Mouse (Mus musculus) granulocyte monocyte progenitor cell, adult 5-6 weeks (primary cell): ENCODE results near the gene Hsd3b4. TPM values are rescaled to one million over a fixed set of nuclear protein-coding genes. Genes with fewer than 3 reads are reported as not detected.
A peak's percentile ranks its signal among the peaks of the same experiment; 100 is the strongest.
"Not testable (repeated sequence)": the region's sequence is repeated elsewhere in the genome, so short reads cannot be mapped to it uniquely, and the experiment has no call there.

ENCODE experiments used
- ATAC-seq: replicated peaks from 2 replicates; pipeline ENCODE4 v1.8.0; 2016; ENCODE audit warnings: mild to moderate bottlenecking, moderate TSS enrichment, inconsistent platforms; ENCODE audit not compliant: poor library complexity, severe bottlenecking
- total RNA-seq, 2 experiments: library from RNA; stranded (forward) in 1 of 2; stranded (reverse) in 1 of 2; fragments of 200-712, 200-1000 nt in 1 of 2; fragments of >200 nt in 1 of 2; fragmentation: Nextera tagmentation in 1 of 2; gene quantifications; 2 replicates each; pipeline ENCODE4 v1.2.3; 2014 to 2017

Gene Hsd3b4
- total RNA-seq (2014; fragmentation: Nextera tagmentation) (not detected in 2 replicates), total RNA-seq (2017) (not detected in 2 replicates)

DNA sequence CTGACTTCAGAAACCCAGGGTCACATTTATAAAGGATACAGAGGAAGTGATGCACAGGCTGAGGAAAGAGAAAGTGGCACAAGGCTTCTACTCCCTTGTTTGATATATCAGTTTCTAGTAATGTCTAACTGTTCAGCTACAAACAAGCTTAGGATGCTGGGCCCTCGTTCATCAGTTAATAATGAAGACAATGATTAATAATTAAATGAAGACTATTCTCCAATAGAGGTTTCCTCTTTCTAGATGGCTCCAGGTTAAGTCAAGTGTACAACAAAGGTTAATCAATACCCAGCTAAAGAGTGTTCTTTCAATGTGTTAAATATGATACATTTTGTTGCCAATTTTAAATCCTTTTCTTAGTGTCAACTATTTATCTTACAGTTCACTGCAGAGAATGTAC lies at the start of gene Hsd3b4:
Hsd3b4 (minus strand) TSS at position 101 of the 400 bp plus-strand sequence.
- ATAC-seq, result not testable (repeated sequence)

DNA sequence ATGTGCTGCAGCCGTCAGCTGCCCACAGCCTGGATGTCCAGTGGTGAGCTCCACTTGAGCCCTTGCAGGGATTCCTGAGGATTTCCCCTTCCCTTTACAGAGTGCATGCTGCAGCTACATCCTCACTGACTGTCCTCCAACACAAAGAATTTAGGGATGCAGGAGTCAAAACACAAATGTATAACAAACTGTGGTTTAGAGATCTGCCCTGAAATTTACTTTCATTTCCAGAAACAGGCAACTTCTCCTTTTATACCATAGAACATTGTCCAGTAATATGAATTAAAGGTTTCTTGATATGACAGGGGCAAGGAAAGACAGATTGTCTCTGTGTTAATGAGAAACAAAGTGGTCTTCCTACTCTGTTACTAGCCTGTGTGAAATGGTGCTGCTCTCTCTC lies 40.5 kb upstream of the Hsd3b4 start:
- peak; percentile 63 for ATAC-seq

DNA sequence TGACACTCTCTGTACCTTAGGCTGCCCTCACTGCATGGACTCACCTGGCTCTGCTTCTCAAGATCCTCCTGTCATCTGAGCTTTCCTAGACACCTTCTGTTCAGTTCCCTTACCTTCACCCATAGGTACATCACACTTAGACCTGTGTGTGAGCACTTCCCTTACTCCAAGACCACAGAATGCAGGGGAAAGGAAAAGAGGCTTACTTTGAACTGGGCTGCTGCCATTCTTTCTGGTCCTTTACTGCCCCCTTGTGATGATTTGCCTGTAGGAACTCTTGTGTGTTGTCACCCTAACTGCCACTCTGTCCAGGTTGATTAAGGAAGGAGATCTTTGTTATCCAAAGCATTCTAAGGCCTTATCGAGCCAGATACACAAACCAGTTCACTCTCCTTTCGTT lies 39.9 kb upstream of the Hsd3b4 start:
- peak; percentile 79 for ATAC-seq

DNA sequence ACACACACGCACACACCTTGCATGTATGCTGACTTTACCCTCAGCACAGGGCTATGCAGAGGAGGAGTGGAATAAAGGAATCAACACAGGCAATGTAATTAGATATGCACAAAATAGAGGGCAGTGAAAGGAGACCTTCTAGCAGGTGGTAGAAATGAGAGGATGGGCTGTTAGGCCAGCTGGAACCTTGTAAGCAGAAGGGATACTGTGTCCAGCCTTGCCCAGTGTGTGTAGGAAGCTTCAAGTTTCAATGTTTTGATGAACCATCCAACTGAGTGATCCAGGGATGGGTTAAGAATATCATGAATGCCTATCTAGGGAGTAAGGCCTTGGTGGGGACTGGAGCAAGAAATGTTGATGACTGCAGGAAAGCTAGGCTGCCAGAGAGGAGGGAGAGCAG lies 38.2 kb upstream of the Hsd3b4 start:
- not testable (repeated sequence) for ATAC-seq

DNA sequence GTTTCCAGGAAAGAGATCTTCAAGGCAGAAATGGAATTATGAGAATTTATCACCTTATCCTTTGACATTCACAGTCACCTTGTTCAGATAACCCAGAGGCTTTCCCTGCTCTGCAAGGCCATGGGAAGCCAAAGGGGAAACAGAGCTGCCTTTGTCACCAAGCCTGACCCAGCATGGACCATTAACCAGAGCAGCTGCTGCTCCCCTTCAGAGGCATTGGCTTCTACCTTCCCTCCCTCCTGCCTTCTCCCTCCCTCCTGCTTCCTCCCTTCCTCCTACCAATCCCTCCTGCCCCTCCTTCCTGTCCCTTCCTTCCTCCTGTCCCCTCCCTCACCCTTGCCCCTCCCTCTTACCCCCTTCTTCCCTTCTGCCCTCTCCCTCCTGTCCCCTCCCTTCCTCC lies 37.3 kb upstream of the Hsd3b4 start:
- not testable (repeated sequence) for ATAC-seq

DNA sequence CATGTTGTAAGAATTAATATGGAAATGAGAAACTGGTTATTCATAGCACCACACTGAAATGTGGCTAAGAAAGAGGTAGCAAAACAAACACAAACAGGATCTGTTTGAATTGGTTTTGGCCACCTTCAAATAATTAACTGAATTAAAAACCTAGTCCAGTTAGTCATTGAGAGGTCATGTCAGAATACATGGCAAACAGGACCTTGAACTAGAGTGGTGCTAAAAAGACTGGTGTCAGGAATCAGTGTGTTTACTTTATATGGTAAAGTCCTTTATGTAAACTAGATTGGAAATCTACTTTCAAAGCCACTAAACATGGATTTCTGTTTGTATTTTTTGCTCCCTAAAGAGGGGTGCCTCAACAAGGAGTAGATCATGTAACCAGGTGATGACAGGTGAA lies 14.7 kb upstream of the Hsd3b4 start:
- ATAC-seq, result not testable (repeated sequence)

DNA sequence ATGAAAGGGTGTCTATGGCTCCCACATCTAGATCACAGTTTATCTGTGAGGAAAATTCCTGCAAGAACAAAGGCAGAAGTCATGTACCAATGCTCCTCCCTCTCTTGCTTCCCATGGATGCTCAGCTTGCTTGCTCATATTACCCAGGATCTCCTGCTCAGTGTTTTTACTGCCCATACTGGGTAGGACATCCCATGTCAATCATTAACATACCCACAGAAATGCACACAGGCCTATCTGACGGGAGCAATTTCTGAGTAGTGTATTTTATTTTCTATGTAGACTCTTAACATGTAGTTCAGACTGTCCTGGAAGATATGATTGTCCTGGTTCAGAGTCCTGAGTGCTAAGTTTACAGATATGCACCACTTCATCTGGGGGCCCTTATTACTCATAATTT lies 14.2 kb upstream of the Hsd3b4 start:
- not testable (repeated sequence) for ATAC-seq

DNA sequence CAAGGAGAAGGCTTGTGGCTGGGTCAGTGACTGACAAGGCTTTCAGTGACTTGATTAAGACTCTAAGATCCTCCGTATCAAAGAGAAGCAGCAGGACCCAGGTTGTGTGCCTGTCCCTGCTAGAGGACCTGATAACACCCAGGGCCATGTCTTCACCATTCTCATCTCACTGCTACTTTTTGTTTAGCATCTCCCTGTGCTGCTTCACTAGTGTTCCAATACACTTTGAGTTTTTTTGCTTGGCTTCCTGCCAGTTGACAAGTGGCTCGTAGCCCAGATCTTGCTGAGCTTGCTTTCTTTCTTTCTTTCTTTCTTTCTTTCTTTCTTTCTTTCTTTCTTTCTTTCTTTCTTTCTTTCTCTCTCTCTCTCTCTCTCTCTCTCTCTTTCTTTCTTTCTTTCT lies 12.5 kb upstream of the Hsd3b4 start:
- ATAC-seq, result not testable (repeated sequence)

DNA sequence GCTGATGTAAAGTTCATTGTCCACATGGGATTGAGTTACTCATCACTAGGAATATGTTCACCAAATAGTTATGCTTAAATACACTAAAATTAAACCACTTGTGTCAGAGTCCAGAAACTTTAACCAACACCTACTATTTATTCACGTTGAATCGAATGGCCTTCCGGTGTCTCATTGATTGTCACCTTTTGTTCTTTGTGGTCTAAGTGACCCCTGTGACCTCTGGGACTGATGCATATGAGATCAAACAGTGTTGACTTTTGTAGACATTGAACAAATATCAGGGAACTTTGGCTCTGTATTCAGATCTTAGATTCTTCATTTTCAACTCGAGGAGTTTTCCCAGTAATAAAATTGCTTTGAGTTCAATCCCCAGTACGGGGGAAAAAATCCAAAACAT lies 3.1 kb downstream of the Hsd3b4 start:
- ATAC-seq, result not testable (repeated sequence)

DNA sequence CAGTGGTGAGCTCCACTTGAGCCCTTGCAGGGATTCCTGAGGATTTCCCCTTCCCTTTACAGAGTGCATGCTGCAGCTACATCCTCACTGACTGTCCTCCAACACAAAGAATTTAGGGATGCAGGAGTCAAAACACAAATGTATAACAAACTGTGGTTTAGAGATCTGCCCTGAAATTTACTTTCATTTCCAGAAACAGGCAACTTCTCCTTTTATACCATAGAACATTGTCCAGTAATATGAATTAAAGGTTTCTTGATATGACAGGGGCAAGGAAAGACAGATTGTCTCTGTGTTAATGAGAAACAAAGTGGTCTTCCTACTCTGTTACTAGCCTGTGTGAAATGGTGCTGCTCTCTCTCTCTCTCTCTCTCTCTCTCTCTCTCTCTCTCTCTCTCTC lies 12.9 kb downstream of the Hsd3b4 start:
- peak; percentile 61 for ATAC-seq

DNA sequence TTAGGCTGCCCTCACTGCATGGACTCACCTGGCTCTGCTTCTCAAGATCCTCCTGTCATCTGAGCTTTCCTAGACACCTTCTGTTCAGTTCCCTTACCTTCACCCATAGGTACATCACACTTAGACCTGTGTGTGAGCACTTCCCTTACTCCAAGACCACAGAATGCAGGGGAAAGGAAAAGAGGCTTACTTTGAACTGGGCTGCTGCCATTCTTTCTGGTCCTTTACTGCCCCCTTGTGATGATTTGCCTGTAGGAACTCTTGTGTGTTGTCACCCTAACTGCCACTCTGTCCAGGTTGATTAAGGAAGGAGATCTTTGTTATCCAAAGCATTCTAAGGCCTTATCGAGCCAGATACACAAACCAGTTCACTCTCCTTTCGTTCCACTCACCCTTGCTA lies 13.6 kb downstream of the Hsd3b4 start:
- peak; percentile 78 for ATAC-seq

DNA sequence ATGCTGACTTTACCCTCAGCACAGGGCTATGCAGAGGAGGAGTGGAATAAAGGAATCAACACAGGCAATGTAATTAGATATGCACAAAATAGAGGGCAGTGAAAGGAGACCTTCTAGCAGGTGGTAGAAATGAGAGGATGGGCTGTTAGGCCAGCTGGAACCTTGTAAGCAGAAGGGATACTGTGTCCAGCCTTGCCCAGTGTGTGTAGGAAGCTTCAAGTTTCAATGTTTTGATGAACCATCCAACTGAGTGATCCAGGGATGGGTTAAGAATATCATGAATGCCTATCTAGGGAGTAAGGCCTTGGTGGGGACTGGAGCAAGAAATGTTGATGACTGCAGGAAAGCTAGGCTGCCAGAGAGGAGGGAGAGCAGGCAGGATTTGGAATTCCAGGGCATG lies 15.3 kb downstream of the Hsd3b4 start:
- ATAC-seq, result not testable (repeated sequence)

DNA sequence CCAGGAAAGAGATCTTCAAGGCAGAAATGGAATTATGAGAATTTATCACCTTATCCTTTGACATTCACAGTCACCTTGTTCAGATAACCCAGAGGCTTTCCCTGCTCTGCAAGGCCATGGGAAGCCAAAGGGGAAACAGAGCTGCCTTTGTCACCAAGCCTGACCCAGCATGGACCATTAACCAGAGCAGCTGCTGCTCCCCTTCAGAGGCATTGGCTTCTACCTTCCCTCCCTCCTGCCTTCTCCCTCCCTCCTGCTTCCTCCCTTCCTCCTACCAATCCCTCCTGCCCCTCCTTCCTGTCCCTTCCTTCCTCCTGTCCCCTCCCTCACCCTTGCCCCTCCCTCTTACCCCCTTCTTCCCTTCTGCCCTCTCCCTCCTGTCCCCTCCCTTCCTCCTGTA lies 16.1 kb downstream of the Hsd3b4 start:
- ATAC-seq, result not testable (repeated sequence)

DNA sequence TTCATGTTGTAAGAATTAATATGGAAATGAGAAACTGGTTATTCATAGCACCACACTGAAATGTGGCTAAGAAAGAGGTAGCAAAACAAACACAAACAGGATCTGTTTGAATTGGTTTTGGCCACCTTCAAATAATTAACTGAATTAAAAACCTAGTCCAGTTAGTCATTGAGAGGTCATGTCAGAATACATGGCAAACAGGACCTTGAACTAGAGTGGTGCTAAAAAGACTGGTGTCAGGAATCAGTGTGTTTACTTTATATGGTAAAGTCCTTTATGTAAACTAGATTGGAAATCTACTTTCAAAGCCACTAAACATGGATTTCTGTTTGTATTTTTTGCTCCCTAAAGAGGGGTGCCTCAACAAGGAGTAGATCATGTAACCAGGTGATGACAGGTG lies 38.8 kb downstream of the Hsd3b4 start:
- not testable (repeated sequence) for ATAC-seq

DNA sequence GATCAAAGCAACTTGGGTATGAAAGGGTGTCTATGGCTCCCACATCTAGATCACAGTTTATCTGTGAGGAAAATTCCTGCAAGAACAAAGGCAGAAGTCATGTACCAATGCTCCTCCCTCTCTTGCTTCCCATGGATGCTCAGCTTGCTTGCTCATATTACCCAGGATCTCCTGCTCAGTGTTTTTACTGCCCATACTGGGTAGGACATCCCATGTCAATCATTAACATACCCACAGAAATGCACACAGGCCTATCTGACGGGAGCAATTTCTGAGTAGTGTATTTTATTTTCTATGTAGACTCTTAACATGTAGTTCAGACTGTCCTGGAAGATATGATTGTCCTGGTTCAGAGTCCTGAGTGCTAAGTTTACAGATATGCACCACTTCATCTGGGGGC lies 39.3 kb downstream of the Hsd3b4 start:
- ATAC-seq, result not testable (repeated sequence)

DNA sequence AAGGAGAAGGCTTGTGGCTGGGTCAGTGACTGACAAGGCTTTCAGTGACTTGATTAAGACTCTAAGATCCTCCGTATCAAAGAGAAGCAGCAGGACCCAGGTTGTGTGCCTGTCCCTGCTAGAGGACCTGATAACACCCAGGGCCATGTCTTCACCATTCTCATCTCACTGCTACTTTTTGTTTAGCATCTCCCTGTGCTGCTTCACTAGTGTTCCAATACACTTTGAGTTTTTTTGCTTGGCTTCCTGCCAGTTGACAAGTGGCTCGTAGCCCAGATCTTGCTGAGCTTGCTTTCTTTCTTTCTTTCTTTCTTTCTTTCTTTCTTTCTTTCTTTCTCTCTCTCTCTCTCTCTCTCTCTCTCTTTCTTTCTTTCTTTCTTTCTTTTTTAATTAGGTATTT lies 41.0 kb downstream of the Hsd3b4 start:
- ATAC-seq, result not testable (repeated sequence)

DNA sequence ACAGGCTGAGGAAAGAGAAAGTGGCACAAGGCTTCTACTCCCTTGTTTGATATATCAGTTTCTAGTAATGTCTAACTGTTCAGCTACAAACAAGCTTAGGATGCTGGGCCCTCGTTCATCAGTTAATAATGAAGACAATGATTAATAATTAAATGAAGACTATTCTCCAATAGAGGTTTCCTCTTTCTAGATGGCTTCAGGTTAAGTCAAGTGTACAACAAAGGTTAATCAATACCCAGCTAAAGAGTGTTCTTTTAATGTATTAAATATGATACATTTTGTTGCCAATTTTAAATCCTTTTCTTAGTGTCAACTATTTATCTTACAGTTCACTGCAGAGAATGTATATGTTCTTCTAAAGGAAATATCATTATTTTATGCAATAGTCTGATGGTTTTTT lies 53.3 kb downstream of the Hsd3b4 start, which contains the start of gene Gm4450:
Gm4450 (minus strand) TSS at position 101 of the 400 bp plus-strand sequence.
- ATAC-seq, result not testable (repeated sequence)

DNA sequence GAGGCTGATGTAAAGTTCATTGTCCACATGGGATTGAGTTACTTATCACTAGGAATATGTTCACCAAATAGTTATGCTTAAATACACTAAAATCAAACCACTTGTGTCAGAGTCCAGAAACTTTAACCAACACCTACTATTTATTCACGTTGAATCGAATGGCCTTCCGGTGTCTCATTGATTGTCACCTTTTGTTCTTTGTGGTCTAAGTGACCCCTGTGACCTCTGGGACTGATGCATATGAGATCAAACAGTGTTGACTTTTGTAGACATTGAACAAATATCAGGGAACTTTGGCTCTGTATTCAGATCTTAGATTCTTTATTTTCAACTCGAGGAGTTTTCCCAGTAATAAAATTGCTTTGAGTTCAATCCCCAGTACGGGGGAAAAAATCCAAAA lies 56.5 kb downstream of the Hsd3b4 start:
- ATAC-seq, result not testable (repeated sequence)

Other genes with a start within 250 kb of the Hsd3b4 start
- 0.17 TPM in 1 of 2 replicates, not detected in the other for gene Hmgcs2, start 230.1 kb downstream of the Hsd3b4 start, total RNA-seq (2014; fragmentation: Nextera tagmentation)
- gene Hmgcs2, start 230.1 kb downstream of the Hsd3b4 start, total RNA-seq (2017), result not detected in 2 replicates
- gene Phgdh, start 170.5 kb downstream of the Hsd3b4 start, total RNA-seq (2014; fragmentation: Nextera tagmentation), result 189 and 210 TPM in 2 replicates
- gene Phgdh, start 170.5 kb downstream of the Hsd3b4 start, total RNA-seq (2017), result 479 and 570 TPM in 2 replicates
- gene Zfp697, start 128.1 kb downstream of the Hsd3b4 start, total RNA-seq (2014; fragmentation: Nextera tagmentation), result 1.4 and 3.5 TPM in 2 replicates
- gene Zfp697, start 128.1 kb downstream of the Hsd3b4 start, total RNA-seq (2017), result 0.36 and 1.5 TPM in 2 replicates
- not detected in 2 replicates for gene Gm4450, start 53.4 kb downstream of the Hsd3b4 start, total RNA-seq (2014; fragmentation: Nextera tagmentation)
- not detected in 2 replicates for gene Gm4450, start 53.4 kb downstream of the Hsd3b4 start, total RNA-seq (2017)
- not detected in 2 replicates for gene Gm10681, start 78.3 kb upstream of the Hsd3b4 start, total RNA-seq (2014; fragmentation: Nextera tagmentation)
- not detected in 2 replicates for gene Gm10681, start 78.3 kb upstream of the Hsd3b4 start, total RNA-seq (2017)
- not detected in 2 replicates for gene Hsd3b5, start 119.7 kb upstream of the Hsd3b4 start, total RNA-seq (2014; fragmentation: Nextera tagmentation)
- not detected in 2 replicates for gene Hsd3b5, start 119.7 kb upstream of the Hsd3b4 start, total RNA-seq (2017)
- not detected in 2 replicates for gene Hsd3b2, start 214.0 kb upstream of the Hsd3b4 start, total RNA-seq (2014; fragmentation: Nextera tagmentation)
- gene Hsd3b2, start 214.0 kb upstream of the Hsd3b4 start, total RNA-seq (2017), result not detected in 2 replicates